Mouse (Mus musculus) kidney, adult 18-20 months (tissue): ENCODE data around the gene Ubald2.

Experiments used
- DNase-seq: peaks from one replicate; pipeline ENCODE4 v3.0.0; 2021

The Ubald2 gene

GRCm38 (mm10) chr11:116434287-116434966 lies 533 bp downstream of the Ubald2 start:
- DNase-seq = peak; percentile 76

- peak; percentile 62 for DNase-seq
Observed at GRCm38 (mm10) chr11:116434967-116435752, 1.3 kb downstream of the Ubald2 start.

DNA sequence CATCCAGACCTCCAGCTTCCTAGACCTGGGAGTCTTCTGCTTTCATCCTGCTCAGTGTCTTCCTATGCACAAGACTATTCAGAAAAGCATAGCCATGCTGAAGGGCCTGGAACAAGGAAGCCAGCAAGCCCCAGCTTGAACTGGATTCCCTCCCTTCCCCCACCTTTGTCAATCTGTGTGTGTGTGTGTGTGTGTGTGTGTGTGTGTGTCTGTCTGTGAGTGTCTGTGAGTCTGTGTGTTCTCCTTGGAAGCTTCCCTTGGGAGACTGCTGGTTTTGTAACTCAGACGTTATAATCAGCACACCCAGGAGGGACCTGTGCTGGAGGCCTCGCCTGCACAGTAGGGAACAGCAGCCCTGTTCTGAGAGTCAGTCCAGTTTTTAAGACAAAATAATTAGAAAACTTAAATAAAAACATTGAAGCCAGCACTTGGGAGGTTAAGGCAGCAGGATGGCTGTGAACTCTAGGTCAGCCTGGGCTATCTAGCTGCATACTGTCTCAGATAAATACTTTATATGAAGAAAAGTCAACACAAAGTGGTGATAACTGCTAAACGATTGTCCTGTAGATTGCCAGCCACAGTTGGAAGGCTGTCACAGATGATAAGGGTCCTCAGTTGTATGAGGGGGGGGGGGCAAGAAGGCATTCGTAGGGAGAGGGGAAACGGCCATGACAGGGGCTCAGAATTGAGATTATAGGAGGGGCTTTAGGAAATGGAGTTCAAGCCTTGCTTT lies 2.3 kb downstream of the Ubald2 start:
- DNase-seq = no peak

DNA sequence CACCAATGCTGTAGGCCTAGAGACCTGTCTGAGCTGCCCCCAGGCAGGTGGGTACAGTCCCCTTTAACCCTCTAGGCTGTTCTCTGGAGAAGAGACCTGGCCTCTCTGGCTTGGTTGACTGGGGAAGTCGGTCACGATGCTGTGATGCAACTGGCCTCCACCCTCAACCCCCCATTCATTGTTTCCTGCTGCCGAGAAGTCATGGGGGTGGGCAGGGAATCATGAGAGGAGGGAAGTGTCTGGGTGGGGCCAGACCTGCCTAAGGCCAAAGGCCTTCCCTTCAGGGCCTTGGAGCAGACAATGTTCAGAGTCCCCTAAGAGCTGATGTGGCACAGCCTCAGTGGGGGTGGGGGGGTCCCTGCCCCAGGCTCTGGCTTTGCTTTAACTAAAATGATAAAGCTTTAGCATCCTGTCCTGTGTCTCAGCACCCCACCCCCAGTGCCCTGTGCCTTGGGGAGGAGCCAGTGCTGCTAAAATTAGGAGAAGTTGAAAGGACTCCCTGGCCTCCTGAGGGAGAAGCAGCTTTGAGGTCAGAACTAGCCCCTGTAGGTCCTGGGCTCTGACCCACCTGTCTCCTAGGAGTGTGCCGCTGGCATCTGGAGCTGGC lies 2.9 kb downstream of the Ubald2 start:
- peak; percentile 40 for DNase-seq

- no peak for DNase-seq
Observed at GRCm38 (mm10) chr11:116437541-116437940, 3.6 kb downstream of the Ubald2 start.

GRCm38 (mm10) chr11:116439269-116440240 lies 5.7 kb downstream of the Ubald2 start:
- no peak for DNase-seq

- peak; percentile 36 for DNase-seq
Observed at GRCm38 (mm10) chr11:116440408-116441068, 6.6 kb downstream of the Ubald2 start.

GRCm38 (mm10) chr11:116442129-116442866 lies 8.4 kb downstream of the Ubald2 start:
- no peak for DNase-seq

GRCm38 (mm10) chr11:116442867-116443177 lies 8.9 kb downstream of the Ubald2 start:
- DNase-seq = no peak

GRCm38 (mm10) chr11:116443311-116443710 lies 9.4 kb downstream of the Ubald2 start:
- no peak for DNase-seq

DNA sequence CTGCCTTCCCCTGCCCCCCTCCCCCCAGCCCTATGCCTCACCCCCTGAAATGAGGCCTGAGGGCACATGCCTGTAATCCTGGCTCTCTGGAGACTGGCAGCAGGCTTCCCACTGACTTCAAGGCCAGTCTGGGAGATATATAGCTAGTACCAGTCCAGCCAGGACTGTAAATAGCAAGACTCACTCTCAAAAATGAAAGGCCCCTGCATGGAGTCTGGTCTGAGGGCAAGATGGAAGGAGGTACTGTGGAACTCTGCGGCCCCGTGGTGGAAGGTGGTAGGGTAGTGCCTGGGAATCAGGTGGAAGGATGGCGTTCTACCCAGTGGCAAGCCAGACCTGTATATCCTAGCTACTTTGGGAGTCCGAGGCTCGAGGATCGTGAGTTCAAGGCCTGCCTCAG lies 10.0 kb downstream of the Ubald2 start:
- DNase-seq = no peak

DNA sequence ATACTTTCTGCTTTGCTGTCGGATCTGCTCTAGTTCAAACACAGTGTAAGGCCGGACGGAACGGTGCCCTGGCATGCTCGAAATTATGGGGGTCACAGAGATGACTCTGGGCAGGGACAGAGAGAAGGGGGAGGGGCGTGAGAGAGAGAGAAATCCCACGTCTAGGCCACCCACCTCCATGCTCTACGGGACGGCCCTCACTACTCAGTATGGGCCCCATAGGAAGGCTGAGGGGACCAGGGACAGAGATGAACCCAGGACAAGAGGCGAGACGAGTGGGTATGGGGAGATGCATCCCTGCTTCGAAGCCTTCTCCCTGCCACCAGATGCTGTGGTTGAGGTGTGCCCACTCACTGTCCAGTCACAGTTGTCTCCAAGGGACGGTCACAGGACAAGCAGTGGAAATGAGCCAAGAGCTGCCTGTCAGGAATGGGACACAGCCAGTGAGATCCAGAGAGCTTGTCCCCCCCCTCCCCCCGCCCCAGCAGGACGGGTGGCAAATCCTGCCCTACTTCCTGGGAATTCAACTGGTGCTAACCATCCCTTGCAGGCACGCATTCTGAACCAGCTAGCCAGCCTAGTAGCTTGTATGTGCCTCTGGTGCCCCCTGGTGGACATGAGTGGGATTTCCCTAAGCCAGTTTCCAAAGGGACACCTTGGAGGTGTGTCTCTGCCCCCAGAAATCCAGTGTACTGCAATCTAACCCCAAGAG lies 11.9 kb downstream of the Ubald2 start:
- DNase-seq = peak; percentile 96

- no peak for DNase-seq
Observed at GRCm38 (mm10) chr11:116446308-116446887, 12.5 kb downstream of the Ubald2 start.

DNA sequence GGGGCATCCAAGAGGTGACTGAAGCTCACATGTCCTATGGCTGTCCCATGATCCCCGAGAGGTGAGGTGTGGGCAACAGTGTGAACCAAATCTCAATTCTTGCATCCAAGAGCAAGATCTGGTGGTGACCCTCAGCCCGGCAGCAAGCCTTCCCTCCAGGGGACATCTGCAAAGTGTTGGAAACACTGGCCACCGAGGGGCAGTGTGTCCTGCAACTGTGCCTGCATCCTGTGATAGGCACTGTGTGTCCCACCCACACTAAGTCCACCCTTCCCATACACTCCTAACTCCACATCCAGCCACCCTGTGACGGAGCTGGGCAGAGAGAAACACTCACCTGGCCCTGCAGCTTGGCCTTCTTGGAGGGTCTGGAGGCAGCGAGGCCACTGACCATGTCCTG lies 13.9 kb downstream of the Ubald2 start:
- no peak for DNase-seq

GRCm38 (mm10) chr11:116449341-116449740 lies 15.4 kb downstream of the Ubald2 start:
- DNase-seq = no peak

GRCm38 (mm10) chr11:116453889-116454288 lies 20.0 kb downstream of the Ubald2 start:
- DNase-seq = no peak

DNA sequence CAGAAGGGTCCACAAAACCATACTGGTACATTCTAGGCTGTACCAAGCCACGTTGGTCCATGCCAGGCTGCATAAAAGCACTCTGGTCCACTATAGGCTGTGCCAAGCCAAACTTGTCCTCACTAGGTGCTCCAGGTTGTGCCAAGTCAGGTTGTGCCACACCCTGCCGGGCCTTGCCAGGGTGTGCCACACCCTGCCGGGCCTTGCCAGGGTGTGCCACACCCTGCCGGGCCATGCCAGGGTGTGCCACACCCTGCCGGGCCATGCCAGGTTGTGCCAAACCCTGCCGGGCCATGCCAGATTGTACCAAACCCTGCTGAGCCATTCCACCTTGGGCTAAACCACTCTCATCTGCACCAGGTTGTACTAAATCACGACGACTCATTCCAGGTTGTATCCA lies 22.3 kb downstream of the Ubald2 start:
- no peak for DNase-seq

DNA sequence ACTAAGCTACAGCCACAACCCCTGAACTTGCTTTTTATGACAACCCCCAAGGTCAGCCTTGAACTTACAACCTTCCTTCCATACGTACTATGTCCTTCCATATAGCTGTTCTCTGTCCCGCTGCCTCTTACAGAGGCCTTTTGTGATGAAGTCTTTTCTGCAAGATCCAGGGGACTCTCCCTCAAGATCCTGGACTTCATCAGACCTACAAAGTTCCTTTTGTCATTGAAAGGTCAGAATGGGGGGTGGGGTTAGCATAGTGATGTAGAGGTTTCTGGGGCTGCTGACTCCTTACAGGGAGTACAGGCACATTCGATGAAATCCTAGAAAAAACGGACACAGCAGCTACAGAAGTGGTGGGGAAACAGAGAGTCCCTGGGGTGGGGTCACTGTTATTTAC lies 25.9 kb downstream of the Ubald2 start:
- no peak for DNase-seq

DNA sequence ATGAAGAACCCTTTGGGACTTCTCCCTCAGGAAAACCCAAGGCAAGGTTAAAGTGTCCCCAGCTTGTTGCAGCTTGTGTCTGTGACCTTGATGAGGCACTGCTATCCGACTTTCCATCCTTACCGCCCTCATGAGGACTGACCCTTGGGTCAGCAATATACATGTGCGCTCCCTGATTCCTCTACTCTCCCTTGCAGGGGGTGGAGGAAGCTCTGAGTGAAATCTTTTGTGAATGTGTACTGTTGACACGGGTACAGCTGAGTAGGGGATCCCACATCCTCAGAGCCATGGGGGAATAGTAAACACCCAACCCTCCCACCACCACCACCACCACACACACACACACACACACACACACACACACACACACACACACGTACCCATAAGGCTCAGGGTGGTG lies 29.4 kb downstream of the Ubald2 start:
- no peak for DNase-seq

GRCm38 (mm10) chr11:116463833-116464232 lies 29.9 kb downstream of the Ubald2 start:
- DNase-seq = peak; percentile 84
